Mouse (Mus musculus): ENCODE measurements around the gene Espn. TPM values are rescaled to one million over a fixed set of nuclear protein-coding genes. Genes with fewer than 3 reads are reported as not detected.

Espn gene
- polyA plus RNA-seq, 1 experiment from 2014 or later, result not detected

DNA sequence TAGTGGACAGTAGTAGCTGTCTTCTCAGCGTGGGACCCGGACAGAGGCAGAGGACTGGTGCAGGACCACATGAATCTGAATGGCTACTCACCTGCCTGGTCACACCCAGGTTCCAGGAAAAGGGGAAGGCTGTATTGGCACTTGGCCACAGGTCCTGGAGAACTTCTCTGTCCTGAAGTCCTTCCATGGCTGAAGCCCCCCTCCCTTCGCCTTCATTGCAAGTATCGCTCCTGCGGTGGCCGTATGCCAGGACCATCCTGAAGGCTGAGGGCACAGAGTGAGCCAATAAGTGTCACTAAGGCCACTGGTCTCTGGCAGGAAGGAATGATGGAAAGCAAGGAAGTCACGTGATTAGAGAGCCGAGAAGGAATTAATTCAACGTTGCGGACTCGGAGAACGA lies 57.9 kb downstream of the Espn start:
- H3K9ac ChIP-seq (replicated peaks; ENCODE audit: low read length), result no peak overlapping the region
- no peak for DNase-seq
- H3K27me3 ChIP-seq (ENCODE audit: control insufficient read depth, insufficient read depth, low read length), result no peaks in the 10 kb centered on the region; the same call in 1 of the 2 replicates
- H3K4me1 ChIP-seq (ENCODE audit: control insufficient read depth, insufficient read depth, low read length), result no peaks in the 10 kb centered on the region
- no peaks in the 10 kb centered on the region for H3K9me3 ChIP-seq (ENCODE audit: control insufficient read depth, low read length)
- 91% methylated on average over 12 of the region's 12 CpGs for WGBS
- H3K4me2 ChIP-seq (ENCODE audit: low read length), result no peak overlapping the region
- no peak overlapping the region for H3K27ac ChIP-seq (replicated peaks; ENCODE audit: low read depth, low read length)
- no peaks in the 10 kb centered on the region for H3K36me3 ChIP-seq (ENCODE audit: control insufficient read depth, insufficient read depth, low read length)
- ATAC-seq (ENCODE audit: low FRiP score, low TSS enrichment), result no peak
- no peak overlapping the region for H3K4me3 ChIP-seq (replicated peaks; ENCODE audit: low read depth, low read length)

DNA sequence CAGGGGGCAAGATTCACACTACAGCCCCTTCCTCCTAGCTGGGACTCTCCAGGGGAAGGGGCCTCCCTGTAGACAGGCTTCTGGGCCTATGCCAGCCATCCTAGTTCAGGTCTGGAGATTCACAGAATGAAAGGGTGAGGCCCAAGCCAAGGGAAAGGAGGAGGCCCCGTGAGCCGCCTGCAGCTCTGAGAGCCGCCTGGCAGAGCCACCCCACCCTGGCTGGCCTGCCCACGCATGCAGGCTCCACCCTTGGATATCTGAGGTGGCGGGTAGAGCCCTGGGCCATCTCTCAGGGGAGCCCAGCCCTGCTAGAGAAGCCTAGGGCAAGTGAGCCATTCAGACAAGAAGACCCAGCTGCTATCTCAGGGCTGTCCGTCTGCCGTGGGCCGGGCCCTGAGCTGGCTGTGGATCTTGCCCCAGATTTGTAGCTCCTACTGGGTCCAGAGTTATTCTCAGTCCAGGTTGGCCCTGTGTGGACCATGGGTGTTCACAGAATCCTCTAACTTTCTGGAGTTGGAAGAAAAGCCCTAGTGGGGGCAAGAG lies 59.3 kb downstream of the Espn start:
- ATAC-seq (ENCODE audit: low FRiP score, low TSS enrichment) (no peak), DNase-seq (no peak)
- Histone ChIP-seq H3K4me2 (ENCODE audit: low read length) (no peak overlapping the region), H3K9me3 (ENCODE audit: control insufficient read depth, low read length) (no peaks in the 10 kb centered on the region), H3K4me1 (ENCODE audit: control insufficient read depth, insufficient read depth, low read length) (peaks cover 7% of the 10 kb centered on the region), H3K36me3 (ENCODE audit: control insufficient read depth, insufficient read depth, low read length) (no peaks in the 10 kb centered on the region), H3K4me3 (replicated peaks; ENCODE audit: low read depth, low read length) (no peak overlapping the region), H3K27me3 (ENCODE audit: control insufficient read depth, insufficient read depth, low read length) (no peaks in the 10 kb centered on the region; the same call in 1 of the 2 replicates), H3K9ac (replicated peaks; ENCODE audit: low read length) (no peak overlapping the region), H3K27ac (replicated peaks; ENCODE audit: low read depth, low read length) (no peak overlapping the region)
- 60% methylated on average over 8 of the region's 8 CpGs for WGBS

DNA sequence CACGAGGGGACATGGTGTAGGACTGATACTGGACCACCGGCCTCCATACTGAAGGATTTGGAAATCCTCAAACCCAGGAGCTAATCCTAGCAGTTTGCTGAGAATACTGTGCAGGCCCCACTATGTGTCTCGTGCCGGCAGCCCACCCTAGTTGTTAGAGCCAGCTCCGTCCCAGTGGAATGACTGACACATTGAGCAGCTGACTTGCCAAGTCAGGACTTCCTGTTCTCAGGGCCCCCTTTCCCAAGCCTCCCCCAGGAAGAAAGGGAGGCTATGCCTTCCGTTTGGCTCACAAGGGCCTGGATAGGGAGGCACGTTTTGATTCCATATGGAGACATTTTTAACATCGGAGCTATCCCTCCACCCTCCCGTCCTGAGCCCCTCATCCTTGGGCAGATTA lies 62.0 kb downstream of the Espn start:
- H3K27ac ChIP-seq (replicated peaks; ENCODE audit: low read depth, low read length), result no peak overlapping the region
- no peaks in the 10 kb centered on the region for H3K9me3 ChIP-seq (ENCODE audit: control insufficient read depth, low read length)
- H3K27me3 ChIP-seq (ENCODE audit: control insufficient read depth, insufficient read depth, low read length), result no peaks in the 10 kb centered on the region
- DNase-seq (no peak), ATAC-seq (ENCODE audit: low FRiP score, low TSS enrichment) (no peak)
- WGBS, result 81% methylated on average over 9 of the region's 9 CpGs
- H3K9ac ChIP-seq (replicated peaks; ENCODE audit: low read length), result no peak overlapping the region
- peaks cover 16% of the 10 kb centered on the region for H3K4me1 ChIP-seq (ENCODE audit: control insufficient read depth, insufficient read depth, low read length)
- H3K4me3 ChIP-seq (replicated peaks; ENCODE audit: low read depth, low read length), result no peak overlapping the region
- H3K36me3 ChIP-seq (ENCODE audit: control insufficient read depth, insufficient read depth, low read length), result no peaks in the 10 kb centered on the region
- no peak overlapping the region for H3K4me2 ChIP-seq (ENCODE audit: low read length)

DNA sequence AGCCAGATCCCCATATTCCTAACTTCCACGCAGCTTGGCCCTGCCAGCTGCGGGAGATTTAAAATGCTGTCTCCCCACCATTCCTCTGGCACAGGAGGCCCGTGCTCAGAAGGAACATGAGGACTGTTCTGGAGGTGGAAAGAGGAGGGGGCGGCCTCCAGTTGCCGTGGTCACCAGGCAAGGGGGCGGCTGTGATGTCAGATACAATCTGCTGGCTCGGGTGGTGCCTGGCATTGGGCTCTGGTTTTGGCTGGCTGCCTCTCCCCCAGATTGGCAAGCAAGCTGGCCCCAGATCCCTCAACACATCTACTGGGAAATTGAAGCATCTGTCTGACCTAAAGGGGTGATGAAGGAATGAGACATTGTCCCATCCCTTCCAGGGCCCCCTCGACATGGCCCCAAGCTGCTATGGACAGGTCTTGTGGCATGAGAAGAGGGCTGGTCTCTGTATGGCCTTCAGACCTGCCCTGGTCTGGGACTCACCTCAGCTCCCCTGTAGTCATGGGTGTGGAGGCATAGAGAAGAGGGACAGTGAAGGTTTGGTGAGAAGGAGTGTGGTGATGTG lies 63.5 kb downstream of the Espn start:
- DNase-seq, result peak; percentile 43
- Histone ChIP-seq H3K4me3 (replicated peaks; ENCODE audit: low read depth, low read length) (no peak overlapping the region), H3K36me3 (ENCODE audit: control insufficient read depth, insufficient read depth, low read length) (no peaks in the 10 kb centered on the region), H3K27ac (replicated peaks; ENCODE audit: low read depth, low read length) (no peak overlapping the region), H3K9ac (replicated peaks; ENCODE audit: low read length) (no peak overlapping the region), H3K4me1 (ENCODE audit: control insufficient read depth, insufficient read depth, low read length) (peaks cover 16% of the 10 kb centered on the region), H3K27me3 (ENCODE audit: control insufficient read depth, insufficient read depth, low read length) (no peaks in the 10 kb centered on the region; the same call in 1 of the 2 replicates), H3K4me2 (ENCODE audit: low read length) (peak overlapping the region; percentile 90; the same call in 1 of the 2 replicates), H3K9me3 (ENCODE audit: control insufficient read depth, low read length) (no peaks in the 10 kb centered on the region)
- ATAC-seq (ENCODE audit: low FRiP score, low TSS enrichment), result no peak
- WGBS, result 39% methylated on average over 8 of the region's 8 CpGs

DNA sequence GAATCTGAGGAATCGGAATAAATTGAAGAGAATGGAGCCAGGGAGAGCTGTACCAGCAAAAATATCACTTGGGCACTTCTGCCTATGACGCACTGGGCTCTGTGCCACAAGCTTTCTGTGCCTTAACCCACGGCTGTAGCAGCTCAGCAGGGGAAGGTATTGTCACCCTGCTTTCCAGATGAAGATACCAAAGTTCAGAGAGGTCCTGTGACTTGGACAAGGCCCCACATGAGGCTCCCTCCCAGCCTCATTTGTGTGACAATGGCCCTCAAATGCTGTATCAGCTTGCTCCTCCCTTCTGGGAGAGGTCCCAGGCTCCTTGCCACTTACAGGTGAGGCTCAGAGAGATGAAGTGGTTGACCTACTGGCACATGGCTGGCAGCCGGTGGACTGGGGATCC lies 64.0 kb downstream of the Espn start:
- no peak overlapping the region for H3K9ac ChIP-seq (replicated peaks; ENCODE audit: low read length)
- no peak overlapping the region for H3K4me3 ChIP-seq (replicated peaks; ENCODE audit: low read depth, low read length)
- WGBS, result 20% methylated on average over 4 of the region's 4 CpGs
- H3K27me3 ChIP-seq (ENCODE audit: control insufficient read depth, insufficient read depth, low read length), result no peaks in the 10 kb centered on the region; the same call in 1 of the 2 replicates
- no peak overlapping the region for H3K27ac ChIP-seq (replicated peaks; ENCODE audit: low read depth, low read length)
- DNase-seq, result peak; percentile 37
- peak overlapping the region; percentile 90; the same call in 1 of the 2 replicates for H3K4me2 ChIP-seq (ENCODE audit: low read length)
- no peaks in the 10 kb centered on the region for H3K9me3 ChIP-seq (ENCODE audit: control insufficient read depth, low read length)
- ATAC-seq (ENCODE audit: low FRiP score, low TSS enrichment), result no peak
- no peaks in the 10 kb centered on the region for H3K36me3 ChIP-seq (ENCODE audit: control insufficient read depth, insufficient read depth, low read length)
- H3K4me1 ChIP-seq (ENCODE audit: control insufficient read depth, insufficient read depth, low read length), result peaks cover 16% of the 10 kb centered on the region

DNA sequence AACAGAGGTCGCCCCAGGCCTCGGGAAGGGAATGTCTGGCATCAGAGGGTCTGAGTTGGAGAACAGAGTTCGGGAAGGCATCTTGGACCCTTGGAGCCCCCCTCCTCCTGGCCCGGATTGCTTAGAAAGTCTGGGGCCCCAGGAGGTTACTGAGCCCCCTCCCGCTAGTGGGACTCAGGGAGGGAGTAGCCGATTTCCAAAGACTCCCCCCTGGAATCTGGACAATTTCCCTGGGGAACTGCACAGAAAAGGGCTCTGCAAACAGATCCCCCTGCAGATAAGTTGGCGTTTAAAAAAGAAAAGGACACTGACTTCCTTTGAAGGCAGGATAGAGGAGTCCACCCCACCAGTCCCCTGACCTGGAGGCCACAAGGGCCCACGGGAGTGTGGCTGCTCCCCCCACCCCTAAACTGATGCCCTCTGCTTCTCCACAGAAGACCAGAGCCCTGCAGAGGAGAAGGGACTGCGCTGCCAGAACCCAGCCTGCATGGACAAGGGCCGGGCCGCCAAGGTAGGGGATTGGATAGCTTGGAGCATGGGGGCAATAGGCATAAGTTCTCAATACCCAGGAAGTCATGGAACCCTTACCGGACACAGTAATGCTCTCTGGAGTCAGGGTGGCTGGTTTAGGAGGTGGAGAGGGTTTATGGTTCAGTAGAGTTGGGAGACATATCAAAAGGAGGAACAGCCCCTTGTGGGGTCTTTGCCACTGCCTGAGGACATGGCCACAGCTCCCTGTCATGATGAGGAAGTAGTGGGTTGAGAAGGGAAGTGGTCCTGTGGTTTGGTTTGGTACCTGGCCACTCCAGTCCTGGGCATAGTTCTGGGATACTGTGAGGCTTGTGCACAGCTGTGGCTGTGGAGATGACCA lies 64.7 kb downstream of the Espn start:
- no peaks in the 10 kb centered on the region for H3K9me3 ChIP-seq (ENCODE audit: control insufficient read depth, low read length)
- no peaks in the 10 kb centered on the region for H3K36me3 ChIP-seq (ENCODE audit: control insufficient read depth, insufficient read depth, low read length)
- ATAC-seq (ENCODE audit: low FRiP score, low TSS enrichment) (peak; percentile 46; the same call in 1 of the 2 replicates), DNase-seq (peak; percentile 15)
- H3K4me2 ChIP-seq (ENCODE audit: low read length), result peak overlapping the region; percentile 90
- H3K9ac ChIP-seq (replicated peaks; ENCODE audit: low read length), result peak overlapping the region; percentile 68
- H3K4me3 ChIP-seq (replicated peaks; ENCODE audit: low read depth, low read length), result peak overlapping the region; percentile 62
- WGBS, result 5% methylated on average over 12 of the region's 12 CpGs
- peak overlapping the region; percentile 26 for H3K27ac ChIP-seq (replicated peaks; ENCODE audit: low read depth, low read length)
- H3K4me1 ChIP-seq (ENCODE audit: control insufficient read depth, insufficient read depth, low read length), result peaks cover 16% of the 10 kb centered on the region
- no peaks in the 10 kb centered on the region; the same call in 1 of the 2 replicates for H3K27me3 ChIP-seq (ENCODE audit: control insufficient read depth, insufficient read depth, low read length)

DNA sequence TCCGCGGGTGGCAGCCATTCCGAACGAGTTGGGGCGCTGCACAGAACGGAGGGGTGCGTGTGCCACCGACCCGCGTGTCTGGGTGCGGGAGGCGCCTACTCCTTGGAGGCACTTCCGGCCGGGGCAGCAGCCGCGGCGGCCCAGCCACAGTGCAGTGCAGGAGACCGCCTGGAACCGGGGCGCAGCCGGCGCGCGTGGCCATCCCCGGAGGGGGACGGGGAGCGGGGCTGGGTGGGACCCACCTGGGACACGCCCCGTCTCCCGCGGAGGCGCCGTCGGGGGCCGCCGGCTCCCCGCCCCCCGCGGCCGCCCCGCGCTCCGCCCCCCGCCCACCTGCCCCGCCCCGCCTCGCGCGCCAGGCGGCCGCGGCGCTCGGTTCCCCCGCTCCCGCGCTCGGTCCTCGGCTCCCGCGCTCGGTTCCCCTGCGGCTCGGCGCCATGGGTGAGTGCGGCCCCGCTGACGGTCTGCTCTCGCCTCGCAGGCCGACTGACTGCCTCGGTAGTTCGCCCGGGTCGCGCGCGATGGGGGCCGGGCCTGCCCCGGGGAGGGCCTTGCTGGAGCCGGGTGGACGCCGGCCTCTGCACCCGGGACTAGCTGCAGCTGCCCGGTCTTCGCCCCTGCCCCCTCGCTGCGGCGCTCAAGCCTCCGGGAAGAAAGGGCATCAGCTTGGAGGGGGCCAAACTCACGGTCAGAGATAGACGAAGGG lies 65.5 kb downstream of the Espn start:
- Histone ChIP-seq H3K4me1 (ENCODE audit: control insufficient read depth, insufficient read depth, low read length) (peaks cover 16% of the 10 kb centered on the region), H3K9ac (replicated peaks; ENCODE audit: low read length) (peak overlapping the region; percentile 68), H3K27ac (replicated peaks; ENCODE audit: low read depth, low read length) (peak overlapping the region; percentile 26), H3K27me3 (ENCODE audit: control insufficient read depth, insufficient read depth, low read length) (no peaks in the 10 kb centered on the region; the same call in 1 of the 2 replicates), H3K4me3 (replicated peaks; ENCODE audit: low read depth, low read length) (peak overlapping the region; percentile 62), H3K36me3 (ENCODE audit: control insufficient read depth, insufficient read depth, low read length) (no peaks in the 10 kb centered on the region), H3K4me2 (ENCODE audit: low read length) (peak overlapping the region; percentile 90), H3K9me3 (ENCODE audit: control insufficient read depth, low read length) (no peaks in the 10 kb centered on the region)
- DNase-seq (peak; percentile 74), ATAC-seq (ENCODE audit: low FRiP score, low TSS enrichment) (peak; percentile 60)
- under 1% methylated on average over 90 of the region's 92 CpGs for WGBS

DNA sequence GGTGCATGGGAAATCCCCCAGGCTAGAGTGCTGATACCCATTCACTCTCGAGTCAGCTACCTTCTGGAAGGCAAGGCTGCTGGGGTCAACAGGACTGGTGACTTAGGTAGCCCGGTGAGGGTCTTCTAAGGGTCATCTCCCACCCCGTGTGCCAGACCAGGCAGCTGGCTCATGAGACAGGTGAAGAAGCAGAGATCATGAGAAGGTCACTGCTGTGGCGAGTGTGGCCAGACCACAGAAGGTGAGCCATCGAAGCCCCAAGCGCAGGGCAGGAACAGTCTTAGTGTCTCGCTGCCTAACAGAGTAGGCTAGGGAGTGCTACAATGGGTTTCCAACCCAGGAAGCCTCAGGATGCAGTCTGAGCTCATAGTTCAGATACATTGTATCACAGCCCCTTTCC lies 67.6 kb downstream of the Espn start:
- H3K36me3 ChIP-seq (ENCODE audit: control insufficient read depth, insufficient read depth, low read length), result no peaks in the 10 kb centered on the region
- ATAC-seq (ENCODE audit: low FRiP score, low TSS enrichment), result no peak
- peaks cover 16% of the 10 kb centered on the region for H3K4me1 ChIP-seq (ENCODE audit: control insufficient read depth, insufficient read depth, low read length)
- H3K4me3 ChIP-seq (replicated peaks; ENCODE audit: low read depth, low read length), result no peak overlapping the region
- H3K9ac ChIP-seq (replicated peaks; ENCODE audit: low read length), result no peak overlapping the region
- H3K4me2 ChIP-seq (ENCODE audit: low read length), result no peak overlapping the region
- H3K9me3 ChIP-seq (ENCODE audit: control insufficient read depth, low read length), result no peaks in the 10 kb centered on the region
- no peak for DNase-seq
- H3K27me3 ChIP-seq (ENCODE audit: control insufficient read depth, insufficient read depth, low read length), result no peaks in the 10 kb centered on the region; the same call in 1 of the 2 replicates
- H3K27ac ChIP-seq (replicated peaks; ENCODE audit: low read depth, low read length), result no peak overlapping the region
- 93% methylated on average over 7 of the region's 7 CpGs for WGBS
